Mouse (Mus musculus) olfactory bulb, adult 2 months (tissue): ENCODE data around the gene Grifin. TPM values are rescaled to one million over a fixed set of nuclear protein-coding genes. Genes with fewer than 3 reads are reported as not detected.
A peak's percentile ranks its signal among the peaks of the same experiment; 100 is the strongest.

Experiments
- H3K27ac ChIP-seq: fragments of 200-500 bp; 2 replicates; pipeline ENCODE4 v1.5.1; 2012; ENCODE audit warnings: low read depth, low read length; ENCODE audit not compliant: insufficient read depth
- H3K4me1 ChIP-seq: fragments of 200-500 bp; 2 replicates; pipeline ENCODE4 v1.6.1; 2012; ENCODE audit warnings: low read length; ENCODE audit not compliant: control insufficient read depth, insufficient read depth
- H3K4me3 ChIP-seq: fragments of 200-500 bp; 2 replicates; pipeline ENCODE4 v1.5.1; 2012; ENCODE audit warnings: mild to moderate bottlenecking, low read depth, low read length, moderate library complexity; ENCODE audit not compliant: insufficient read depth
- CTCF ChIP-seq: fragments of 200-500 bp; IDR thresholded peaks from 2 replicates; pipeline ENCODE4 v1.5.1; 2012; ENCODE audit warnings: low read depth, mild to moderate bottlenecking, low read length, moderate library complexity; ENCODE audit not compliant: insufficient read depth
- POLR2A ChIP-seq: fragments of 200-500 bp; IDR thresholded peaks from 2 replicates; pipeline ENCODE4 v1.6.1; 2012; ENCODE audit warnings: mild to moderate bottlenecking, low read depth, low read length, moderate library complexity; ENCODE audit not compliant: insufficient read depth
- WGBS: fragments of 180-500 bp; shearing (Covaris S2); methylation state at CpG from one replicate; pipeline ENCODE4 v1.1.7; 2018; 5-methylcytosine and 5-hydroxymethylcytosine counted together
- polyA plus RNA-seq: library from polyadenylated mRNA; stranded (reverse); fragments of >200 nt; gene quantifications from 2 replicates; pipeline ENCODE4 v1.2.4, GENCODE M21; 2012; ENCODE audit warnings: low replicate concordance; ENCODE audit not compliant: missing spikeins, insufficient read depth, insufficient read length

Gene Grifin
- polyA plus RNA-seq = not detected in 2 replicates

GRCm38 (mm10) chr5:140564896-140565295, at the start of gene Grifin:
Gene Grifin, minus strand, starts transcription at chr5:140565071.
- no peak for TF ChIP-seq POLR2A
- no peak for TF ChIP-seq CTCF
- H3K4me1 ChIP-seq = peaks cover 22% of the 10 kb centered on the region
- no peak within 1 kb of the TSS for H3K27ac ChIP-seq
- no peak within 1 kb of the TSS for H3K4me3 ChIP-seq
- 95% methylated on average over 4 of the region's 4 CpGs for WGBS

- no peak overlapping the region for H3K27ac ChIP-seq
- peaks cover 41% of the 10 kb centered on the region for H3K4me1 ChIP-seq
- 97% methylated on average over 10 of the region's 10 CpGs for WGBS
- TF ChIP-seq CTCF = no peak
- no peak for TF ChIP-seq POLR2A
- no peak overlapping the region for H3K4me3 ChIP-seq
Observed at GRCm38 (mm10) chr5:140614141-140614540, 49.3 kb upstream of the Grifin start.

GRCm38 (mm10) chr5:140612191-140612590, 47.3 kb upstream of the Grifin start:
- H3K4me1 ChIP-seq = peaks cover 54% of the 10 kb centered on the region
- H3K4me3 ChIP-seq = no peak overlapping the region
- WGBS = 66% methylated on average over 18 of the region's 18 CpGs
- TF ChIP-seq POLR2A (no peak), CTCF (no peak)
- no peak overlapping the region for H3K27ac ChIP-seq

GRCm38 (mm10) chr5:140611611-140612185, 46.8 kb upstream of the Grifin start:
- peaks cover 56% of the 10 kb centered on the region for H3K4me1 ChIP-seq
- TF ChIP-seq CTCF (no peak), POLR2A (no peak)
- H3K4me3 ChIP-seq = no peak overlapping the region
- 0 out of 2 replicates have a peak overlapping the region, but pooled peaks have one; percentile 0 for H3K27ac ChIP-seq
- 24% methylated on average over 15 of the region's 15 CpGs for WGBS

GRCm38 (mm10) chr5:140611021-140611583, 46.2 kb upstream of the Grifin start:
- no peak for TF ChIP-seq CTCF
- TF ChIP-seq POLR2A = no peak
- Histone ChIP-seq H3K27ac (peak overlapping the region; percentile 0; the same call in 1 of the 2 replicates), H3K4me3 (peak overlapping the region; percentile 31; the same call in 1 of the 2 replicates), H3K4me1 (peaks cover 58% of the 10 kb centered on the region)
- WGBS = 23% methylated on average over 21 of the region's 21 CpGs

- WGBS = 12% methylated on average over 30 of the region's 30 CpGs
- Histone ChIP-seq H3K4me1 (peaks cover 58% of the 10 kb centered on the region), H3K27ac (peak overlapping the region; percentile 73), H3K4me3 (peak overlapping the region; percentile 31)
- TF ChIP-seq POLR2A = no peak
- no peak for TF ChIP-seq CTCF
Observed at GRCm38 (mm10) chr5:140610273-140611011, 45.6 kb upstream of the Grifin start.

GRCm38 (mm10) chr5:140609511-140610272, 44.8 kb upstream of the Grifin start:
- Histone ChIP-seq H3K27ac (peak overlapping the region; percentile 53; the same call in 1 of the 2 replicates), H3K4me3 (peak overlapping the region; percentile 31), H3K4me1 (peaks cover 58% of the 10 kb centered on the region)
- WGBS = 16% methylated on average over 13 of the region's 13 CpGs
- TF ChIP-seq POLR2A (no peak), CTCF (no peak)

GRCm38 (mm10) chr5:140608634-140609015, 43.8 kb upstream of the Grifin start:
- 20% methylated on average over 16 of the region's 16 CpGs for WGBS
- H3K4me1 ChIP-seq = peaks cover 58% of the 10 kb centered on the region
- TF ChIP-seq POLR2A = no peak
- TF ChIP-seq CTCF = no peak
- peak overlapping the region; percentile 50 for H3K4me3 ChIP-seq
- peak overlapping the region; percentile 23; the same call in 1 of the 2 replicates for H3K27ac ChIP-seq
